Mouse (Mus musculus) MEL (cell line): ENCODE measurements around the gene Ap2a1. TPM values are rescaled to one million over a fixed set of nuclear protein-coding genes. Genes with fewer than 3 reads are reported as not detected.

Source experiments
- DNase-seq: peaks from one replicate; pipeline ENCODE4 v3.0.0; 2011; ENCODE audit warnings: low read depth, low spot score
- H3K27ac ChIP-seq: 2 replicates; pipeline ENCODE4 v1.5.1; 2012; ENCODE audit warnings: low read depth, mild to moderate bottlenecking, control low read depth, low read length, moderate library complexity; ENCODE audit not compliant: control insufficient read depth
- H3K27me3 ChIP-seq, 2 experiments: fragments of 150-350 bp in 1 of 2; sonication (generic) in 1 of 2; 2 replicates each; pipeline ENCODE4 v1.6.1; 2012; ENCODE audit warnings: low read length in 2 of 2, mild to moderate bottlenecking in 2 of 2, improper control_type of control experiment in 1 of 2, moderate library complexity in 1 of 2; ENCODE audit not compliant: insufficient read depth in 2 of 2, control insufficient read depth in 1 of 2
- H3K36me3 ChIP-seq, 2 experiments: 2 replicates each; pipeline ENCODE4 v1.6.1; 2012 to 2014; ENCODE audit warnings: low read length in 2 of 2, improper control_type of control experiment in 1 of 2, inconsistent platforms in 1 of 2, mild to moderate bottlenecking in 1 of 2; ENCODE audit not compliant: insufficient read depth in 2 of 2, control insufficient read depth in 1 of 2
- H3K4me1 ChIP-seq, 2 experiments: fragments of 150-350 bp in 1 of 2; sonication (generic) in 1 of 2; 2 replicates each; pipeline ENCODE4 v1.6.1; 2012; ENCODE audit warnings: low read length in 2 of 2, improper control_type of control experiment in 1 of 2, mild to moderate bottlenecking in 1 of 2; ENCODE audit not compliant: insufficient read depth in 2 of 2, control insufficient read depth in 1 of 2
- H3K4me3 ChIP-seq, 2 experiments: fragments of 150-350 bp in 1 of 2; sonication (generic) in 1 of 2; 2 replicates each; pipeline ENCODE4 v1.5.1; 2012; ENCODE audit warnings: low read depth in 2 of 2, low read length in 2 of 2, mild to moderate bottlenecking in 2 of 2, moderate library complexity in 2 of 2, control low read depth in 1 of 2, improper control_type of control experiment in 1 of 2; ENCODE audit not compliant: control insufficient read depth in 1 of 2, insufficient read depth in 1 of 2
- H3K79me2 ChIP-seq: 2 replicates; pipeline ENCODE4 v1.6.1; 2012; ENCODE audit warnings: mild to moderate bottlenecking, low read length, moderate library complexity; ENCODE audit not compliant: control insufficient read depth, poor library complexity, insufficient read depth
- H3K9ac ChIP-seq: 2 replicates; pipeline ENCODE4 v1.6.1; 2012; ENCODE audit warnings: low read depth, mild to moderate bottlenecking, control low read depth, low read length, moderate library complexity; ENCODE audit not compliant: control insufficient read depth, poor library complexity, severe bottlenecking
- H3K9me3 ChIP-seq: fragments of 150-350 bp; sonication (generic); replicated peaks from 2 replicates; pipeline ENCODE4 v1.6.1; 2012; ENCODE audit warnings: mild to moderate bottlenecking, low read length, improper control_type of control experiment, moderate library complexity; ENCODE audit not compliant: insufficient read depth
- BHLHE40 ChIP-seq: IDR thresholded peaks from 2 replicates; pipeline ENCODE4 v1.6.1; 2012; ENCODE audit warnings: low read depth, mild to moderate bottlenecking, inconsistent platforms, low read length, improper control_type of control experiment, borderline replicate concordance
- CHD1 ChIP-seq: IDR thresholded peaks from 2 replicates; pipeline ENCODE4 v1.6.1; 2012; ENCODE audit warnings: low read depth, mild to moderate bottlenecking, inconsistent platforms, low read length, improper control_type of control experiment
- CHD2 ChIP-seq: IDR thresholded peaks from 2 replicates; pipeline ENCODE4 v1.6.1; 2011; ENCODE audit warnings: low read length, improper control_type of control experiment
- CTCF ChIP-seq, 3 experiments: IDR thresholded peaks in 2 of 3; conservative IDR thresholded peaks in 1 of 3; 2 replicates each; pipeline ENCODE4 v1.5.1; 2011 to 2012; ENCODE audit warnings: low read length in 3 of 3, low read depth in 2 of 3, mild to moderate bottlenecking in 2 of 3, improper control_type of control experiment in 1 of 3, inconsistent platforms in 1 of 3, mixed read lengths in 1 of 3, moderate library complexity in 1 of 3; ENCODE audit not compliant: control insufficient read depth in 1 of 3, insufficient read depth in 1 of 3, poor library complexity in 1 of 3, severe bottlenecking in 1 of 3
- ETS1 ChIP-seq: IDR thresholded peaks from 2 replicates; pipeline ENCODE4 v1.6.1; 2012; ENCODE audit warnings: low read depth, mild to moderate bottlenecking, inconsistent platforms, low read length, improper control_type of control experiment, moderate library complexity
- KAT2A ChIP-seq: conservative IDR thresholded peaks from 2 replicates; pipeline ENCODE4 v1.6.1; 2012; ENCODE audit warnings: low read depth, low read length, improper control_type of control experiment, inconsistent platforms
- MAFK ChIP-seq: IDR thresholded peaks from 2 replicates; pipeline ENCODE4 v1.6.1; 2011; ENCODE audit warnings: low read depth, mild to moderate bottlenecking, low read length, improper control_type of control experiment, borderline replicate concordance
- MAX ChIP-seq: IDR thresholded peaks from 2 replicates; pipeline ENCODE4 v1.6.1; 2011; ENCODE audit warnings: low read length, improper control_type of control experiment
- MAZ ChIP-seq: IDR thresholded peaks from 2 replicates; pipeline ENCODE4 v1.6.1; 2012; ENCODE audit warnings: low read depth, mild to moderate bottlenecking, inconsistent platforms, low read length, improper control_type of control experiment
- MEF2A ChIP-seq: IDR thresholded peaks from 2 replicates; pipeline ENCODE4 v1.6.1; 2014; ENCODE audit warnings: low read depth, mild to moderate bottlenecking, inconsistent platforms, low read length, improper control_type of control experiment; ENCODE audit not compliant: poor library complexity, insufficient replicate concordance, severe bottlenecking; ENCODE audit errors: extremely low read depth
- MXI1 ChIP-seq: IDR thresholded peaks from 2 replicates; pipeline ENCODE4 v1.6.1; 2011; ENCODE audit warnings: mild to moderate bottlenecking, low read depth, low read length, improper control_type of control experiment
- NELFE ChIP-seq: IDR thresholded peaks from 2 replicates; pipeline ENCODE4 v1.6.1; 2011; ENCODE audit warnings: low read depth, low read length, improper control_type of control experiment
- NRF1 ChIP-seq: IDR thresholded peaks from 2 replicates; pipeline ENCODE4 v1.6.1; 2014; ENCODE audit warnings: low read depth, mild to moderate bottlenecking, inconsistent platforms, low read length, improper control_type of control experiment, moderate library complexity; ENCODE audit not compliant: poor library complexity, insufficient read depth, severe bottlenecking
- POLR2A ChIP-seq, 2 experiments: IDR thresholded peaks; 2 replicates each; pipeline ENCODE4 v1.6.1; 2011 to 2012; ENCODE audit warnings: low read length in 2 of 2, mild to moderate bottlenecking in 2 of 2, control low read depth in 1 of 2, improper control_type of control experiment in 1 of 2, low read depth in 1 of 2, moderate library complexity in 1 of 2; ENCODE audit not compliant: control insufficient read depth in 1 of 2, insufficient read depth in 1 of 2, poor library complexity in 1 of 2
- RAD21 ChIP-seq: IDR thresholded peaks from 2 replicates; pipeline ENCODE4 v1.6.1; 2011; ENCODE audit warnings: mild to moderate bottlenecking, low read depth, low read length, improper control_type of control experiment
- SIN3A ChIP-seq: IDR thresholded peaks from 2 replicates; pipeline ENCODE4 v1.6.1; 2012; ENCODE audit warnings: low read length, improper control_type of control experiment, inconsistent platforms
- ZC3H11A ChIP-seq: IDR thresholded peaks from 2 replicates; pipeline ENCODE4 v1.6.1; 2012; ENCODE audit warnings: low read depth, mild to moderate bottlenecking, inconsistent platforms, low read length, improper control_type of control experiment
- ZMIZ1 ChIP-seq: IDR thresholded peaks from 2 replicates; pipeline ENCODE4 v1.6.1; 2012; ENCODE audit warnings: low read depth, mild to moderate bottlenecking, inconsistent platforms, low read length, improper control_type of control experiment, moderate library complexity
- polyA plus RNA-seq, 2 experiments: library from polyadenylated mRNA; stranded (reverse) in 1 of 2; unstranded in 1 of 2; fragments of >175 nt in 1 of 2; fragments of >200 nt in 1 of 2; gene quantifications; 2 replicates each; pipeline versions ENCODE4 v1.2.1 to v1.2.4; 2012; ENCODE audit warnings: low replicate concordance in 2 of 2, low read depth in 1 of 2; ENCODE audit not compliant: insufficient read length in 2 of 2, insufficient read depth in 1 of 2, missing spikeins in 1 of 2
- total RNA-seq: library from RNA; depleted of rRNA; stranded (reverse); fragments of 300-350 nt; gene quantifications from 2 replicates; pipeline ENCODE4 v1.2.3, GENCODE M21; 2012

The Ap2a1 gene
- total and polyA plus RNA-seq, 3 experiments: 54.0 to 107 (median 73.1) TPM

GRCm38 (mm10) chr7:44868919-44869696, 60.2 kb downstream of the Ap2a1 start:
- H3K27ac ChIP-seq: peak overlapping the region; percentile 67
- TF ChIP-seq CTCF (IDR thresholded peaks at IDR 0.05 in 2 of 3, conservative IDR thresholded peaks at IDR 0.05 in 1 of 3; ENCODE audit: control insufficient read depth in 1 of 3, insufficient read depth in 1 of 3, low read depth in 2 of 3, low read length in 3 of 3, poor library complexity in 1 of 3, severe bottlenecking in 1 of 3) (0 out of 6 replicates have a peak, but pooled peaks of 1 of the 3 experiments have one; percentile 7), MAZ (peak; percentile 27; the same call in 1 of the 2 replicates), CHD2 (no peak), NELFE (no peak), NRF1 (peak; percentile 52; the same call in 1 of the 2 replicates), ZMIZ1 (no peak; the same call in 1 of the 2 replicates), MXI1 (peak; percentile 61), MAFK (0 out of 2 replicates have a peak, but pooled peaks have one; percentile 15), BHLHE40 (no peak), SIN3A (peak; percentile 14; the same call in 1 of the 2 replicates), POLR2A (IDR thresholded peaks at IDR 0.05; ENCODE audit: control insufficient read depth in 1 of 2, insufficient read depth in 1 of 2, low read depth in 1 of 2, low read length in 2 of 2, poor library complexity in 1 of 2) (peak in 1 of 2 experiments; percentile 41; a peak in 1 of 4 replicates)
- TF ChIP-seq, all 39 proteins: peak for 7
- H3K9me3 ChIP-seq: no peaks in the 10 kb centered on the region
- peaks cover 3 to 4% of the 10 kb centered on the region in 2 experiments; a peak in 3 of 4 replicates for H3K4me1 ChIP-seq
- peak; percentile 65 for DNase-seq
- H3K36me3 ChIP-seq: no peaks in the 10 kb centered on the region
- peak overlapping the region; percentile 82 for H3K9ac ChIP-seq
- peak overlapping the region; percentile 64 to 71; a peak in 3 of 4 replicates for H3K4me3 ChIP-seq
- H3K27me3 ChIP-seq: no peaks in the 10 kb centered on the region
- peaks cover 9% of the 10 kb centered on the region for H3K79me2 ChIP-seq

- H3K27me3 ChIP-seq: no peaks in the 10 kb centered on the region
- H3K9ac ChIP-seq: peak overlapping the region; percentile 82
- H3K36me3 ChIP-seq: no peaks in the 10 kb centered on the region
- no peak for TF ChIP-seq CHD1
- no peak for TF ChIP-seq MAX
- TF ChIP-seq ETS1: no peak
- TF ChIP-seq CHD2: no peak
- no peak for TF ChIP-seq MEF2A
- TF ChIP-seq RAD21: no peak
- no peak for TF ChIP-seq MAZ
- no peak for TF ChIP-seq ZC3H11A
- TF ChIP-seq KAT2A: no peak
- TF ChIP-seq ZMIZ1: no peak
- peak overlapping the region; percentile 64 to 71; a peak in 3 of 4 replicates for H3K4me3 ChIP-seq
- H3K4me1 ChIP-seq: peaks cover 3 to 4% of the 10 kb centered on the region in 2 experiments; a peak in 3 of 4 replicates
- DNase-seq: no peak
- peaks cover 9% of the 10 kb centered on the region for H3K79me2 ChIP-seq
- H3K9me3 ChIP-seq: no peaks in the 10 kb centered on the region
- no peak overlapping the region for H3K27ac ChIP-seq
Measured at GRCm38 (mm10) chr7:44868465-44868864, 60.8 kb downstream of the Ap2a1 start.
